Mouse (Mus musculus) small intestine, adult 2 months (tissue): ENCODE measurements around the gene Rasa2. TPM values are rescaled to one million over a fixed set of nuclear protein-coding genes. Genes with fewer than 3 reads are reported as not detected.
"Not testable (repeated sequence)": the region's sequence is repeated elsewhere in the genome, so short reads cannot be mapped to it uniquely, and the experiment has no call there.

Experiments used
- H3K27ac ChIP-seq: fragments of 200-500 bp; 2 replicates; pipeline ENCODE4 v1.5.1; 2012; ENCODE audit warnings: low read depth, low read length, control low read depth, inconsistent platforms; ENCODE audit not compliant: insufficient read depth
- H3K27me3 ChIP-seq: fragments of 200-500 bp; 2 replicates; pipeline ENCODE4 v1.6.1; 2012; ENCODE audit warnings: mild to moderate bottlenecking, moderate library complexity, low read length, inconsistent platforms; ENCODE audit not compliant: control insufficient read depth, insufficient read depth
- H3K36me3 ChIP-seq: fragments of 200-500 bp; 2 replicates; pipeline ENCODE4 v1.6.1; 2012; ENCODE audit warnings: mild to moderate bottlenecking, low read length, control low read depth, inconsistent platforms; ENCODE audit not compliant: control insufficient read depth, insufficient read depth
- H3K4me1 ChIP-seq: fragments of 200-500 bp; 2 replicates; pipeline ENCODE4 v1.6.1; 2012; ENCODE audit warnings: low read length, inconsistent platforms, mixed read lengths; ENCODE audit not compliant: control insufficient read depth, insufficient read depth, insufficient read length
- H3K4me3 ChIP-seq: fragments of 200-500 bp; 2 replicates; pipeline ENCODE4 v1.5.1; 2012; ENCODE audit warnings: low read depth, mild to moderate bottlenecking, control low read depth, inconsistent platforms, low read length, moderate library complexity
- CTCF ChIP-seq: fragments of 200-500 bp; IDR thresholded peaks from 2 replicates; pipeline ENCODE4 v1.5.1; 2012; ENCODE audit warnings: low read depth, mild to moderate bottlenecking, control low read depth, inconsistent platforms, low read length, moderate library complexity, mixed read lengths; ENCODE audit not compliant: insufficient replicate concordance, insufficient read length; ENCODE audit errors: extremely low read depth
- POLR2A ChIP-seq: fragments of 200-500 bp; IDR thresholded peaks from 2 replicates; pipeline ENCODE4 v1.6.1; 2012; ENCODE audit warnings: low read depth, mild to moderate bottlenecking, control low read depth, inconsistent platforms, low read length, moderate library complexity
- WGBS: fragments of 180-500 bp; shearing (Covaris S2); methylation state at CpG from one replicate; pipeline ENCODE4 v1.1.7; 2018; 5-methylcytosine and 5-hydroxymethylcytosine counted together
- polyA plus RNA-seq: library from polyadenylated mRNA; depleted of rRNA; stranded (reverse); fragments of >200 nt; gene quantifications from 2 replicates; pipeline ENCODE4 v1.2.3, GENCODE M21; 2012

Rasa2 gene
- polyA plus RNA-seq, 1 experiment: 2.6 TPM

- H3K27ac ChIP-seq: no peak overlapping the region
- no peaks in the 10 kb centered on the region for H3K36me3 ChIP-seq
- TF ChIP-seq POLR2A (no peak), CTCF (no peak)
- H3K27me3 ChIP-seq: no peaks in the 10 kb centered on the region
- H3K4me3 ChIP-seq: no peak overlapping the region
- H3K4me1 ChIP-seq: peaks cover 10% of the 10 kb centered on the region; the same call in 1 of the 2 replicates
- 83% methylated on average over 4 of the region's 4 CpGs for WGBS
These were observed 98.9 kb downstream of the Rasa2 start for GRCm38 (mm10) chr9:96532531-96532930.

DNA sequence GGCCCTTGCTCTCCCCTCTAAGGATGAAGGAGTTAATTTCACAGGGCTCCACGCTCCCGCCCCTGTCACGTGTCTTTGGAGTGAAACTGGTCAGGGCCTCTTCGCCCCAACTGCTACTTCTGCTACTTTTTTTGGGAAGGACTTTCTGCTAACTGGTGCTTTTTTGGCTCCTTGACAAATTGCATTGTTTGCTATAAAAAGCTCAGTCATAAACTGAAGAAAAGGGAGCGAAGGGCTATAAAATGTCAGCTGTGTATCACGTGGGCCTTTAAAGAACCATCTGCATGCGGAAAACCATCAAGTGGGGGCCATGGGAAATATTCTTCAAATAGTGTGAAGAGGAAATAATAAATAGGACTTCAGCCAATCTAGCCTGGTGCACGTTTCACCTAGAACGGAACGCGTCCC is 100.7 kb downstream of the Rasa2 start:
- TF ChIP-seq POLR2A (no peak), CTCF (no peak)
- Histone ChIP-seq H3K4me1 (0 out of 2 replicates have a peak, but pooled peaks cover 2% of the 10 kb centered on the region), H3K36me3 (no peaks in the 10 kb centered on the region), H3K27ac (no peak overlapping the region), H3K4me3 (peak overlapping the region; percentile 6; the same call in 1 of the 2 replicates), H3K27me3 (no peaks in the 10 kb centered on the region)
- WGBS: 9% methylated on average over 11 of the region's 11 CpGs

- H3K36me3 ChIP-seq: no peaks in the 10 kb centered on the region
- no peak overlapping the region; the same call in 1 of the 2 replicates for H3K4me3 ChIP-seq
- TF ChIP-seq CTCF: no peak
- no peak for TF ChIP-seq POLR2A
- H3K4me1 ChIP-seq: 0 out of 2 replicates have a peak, but pooled peaks cover 2% of the 10 kb centered on the region
- WGBS: 67% methylated on average over 10 of the region's 10 CpGs
- no peaks in the 10 kb centered on the region for H3K27me3 ChIP-seq
- H3K27ac ChIP-seq: no peak overlapping the region
These were observed 101.3 kb downstream of the Rasa2 start for GRCm38 (mm10) chr9:96529961-96530673.

- TF ChIP-seq CTCF (no peak), POLR2A (no peak)
- Histone ChIP-seq H3K4me1 (0 out of 2 replicates have a peak, but pooled peaks cover 2% of the 10 kb centered on the region), H3K4me3 (no peak overlapping the region), H3K27me3 (no peaks in the 10 kb centered on the region), H3K36me3 (no peaks in the 10 kb centered on the region), H3K27ac (no peak overlapping the region)
- 79% methylated on average over 4 of the region's 4 CpGs for WGBS
These were observed 105.4 kb downstream of the Rasa2 start for GRCm38 (mm10) chr9:96526011-96526410.

GRCm38 (mm10) chr9:96524972-96525506 is 106.4 kb downstream of the Rasa2 start, which contains the start of gene Gm28729:
Gene Gm28729 (minus strand): TSS chr9:96525264.
- TF ChIP-seq CTCF (no peak), POLR2A (no peak)
- H3K27me3 ChIP-seq: no peaks in the 10 kb centered on the region
- no peaks in the 10 kb centered on the region for H3K36me3 ChIP-seq
- no peaks in the 10 kb centered on the region for H3K4me1 ChIP-seq
- H3K4me3 ChIP-seq: no peak within 1 kb of the TSS
- no peak within 1 kb of the TSS for H3K27ac ChIP-seq
- WGBS: 20% methylated on average over 12 of the region's 12 CpGs

- Histone ChIP-seq H3K36me3 (no peaks in the 10 kb centered on the region), H3K27ac (no peak overlapping the region), H3K4me3 (no peak overlapping the region), H3K27me3 (no peaks in the 10 kb centered on the region), H3K4me1 (no peaks in the 10 kb centered on the region)
- no peak for TF ChIP-seq POLR2A
- no peak for TF ChIP-seq CTCF
- 88% methylated on average over 5 of the region's 5 CpGs for WGBS
These were observed 108.3 kb downstream of the Rasa2 start for GRCm38 (mm10) chr9:96523148-96523547.

GRCm38 (mm10) chr9:96521574-96521973 is 109.8 kb downstream of the Rasa2 start:
- H3K4me1 ChIP-seq, H3K36me3 ChIP-seq, H3K4me3 ChIP-seq, H3K27me3 ChIP-seq, H3K27ac ChIP-seq: not testable (repeated sequence)
- 55% methylated on average over 2 of the region's 2 CpGs for WGBS
